Mouse (Mus musculus): Measurements from ENCODE around the gene Atp8b5.

Gene Atp8b5

DNA sequence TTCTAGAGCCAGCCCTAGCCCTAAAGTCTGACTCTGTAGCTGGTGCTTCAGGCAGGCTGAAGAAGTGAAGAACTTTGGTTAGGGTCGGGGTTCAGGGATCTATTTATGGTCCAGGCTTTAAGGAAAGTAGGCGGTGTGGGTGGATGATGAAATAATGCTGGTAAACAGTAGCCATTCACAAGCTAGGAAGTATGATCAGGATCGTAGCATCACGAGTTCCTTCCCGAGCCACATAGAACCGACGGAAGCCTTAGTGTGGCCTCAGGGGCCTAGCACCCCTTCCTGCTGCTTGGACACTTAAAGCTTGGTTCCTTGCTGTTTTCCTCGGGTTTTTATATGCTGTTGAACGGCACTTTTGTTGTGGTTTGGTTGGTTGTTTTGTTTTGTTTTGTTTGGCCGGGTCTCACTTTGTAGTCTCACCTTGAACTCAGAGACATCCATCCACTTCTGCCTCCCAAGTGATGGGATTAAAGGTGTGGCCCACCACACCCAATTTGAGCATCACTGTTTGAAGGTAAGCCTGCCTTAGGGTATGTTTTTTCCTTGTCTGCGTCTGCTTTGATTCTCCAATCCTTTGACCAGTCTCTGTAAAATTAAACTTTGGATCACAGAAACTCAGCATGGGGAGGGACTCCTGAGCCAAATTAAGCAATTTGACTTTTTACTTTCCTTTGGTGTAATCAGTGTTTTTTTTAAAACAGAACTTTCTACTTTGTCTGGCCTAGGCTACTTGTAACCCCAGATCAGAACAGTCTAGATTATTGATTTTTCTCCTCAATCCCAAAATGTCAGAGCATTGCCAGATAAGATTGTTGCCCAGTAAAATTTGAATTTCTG lies 116.5 kb downstream of the Atp8b5 start:
- DNase-seq (ENCODE audit: low spot score in 2 of 2): no peak

DNA sequence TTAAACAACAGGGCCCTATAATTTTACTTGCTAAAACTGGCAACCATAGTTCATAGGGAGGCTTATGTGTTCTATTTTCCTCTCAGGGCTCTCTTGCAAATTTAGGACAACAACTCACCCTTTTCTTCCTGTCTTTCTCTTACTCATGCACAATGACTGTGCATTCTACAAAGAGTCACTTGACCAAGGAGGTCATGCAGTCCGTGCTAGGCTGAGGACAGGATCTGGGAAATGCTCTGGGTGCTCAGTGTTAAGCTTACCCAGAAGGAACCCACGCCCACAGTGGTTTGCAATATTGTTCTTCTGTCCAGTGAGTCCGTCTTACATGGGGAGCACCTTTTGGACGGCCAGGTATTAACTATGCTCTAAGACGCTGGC lies 117.1 kb downstream of the Atp8b5 start:
- no peak for DNase-seq (ENCODE audit: low spot score in 2 of 2)

DNA sequence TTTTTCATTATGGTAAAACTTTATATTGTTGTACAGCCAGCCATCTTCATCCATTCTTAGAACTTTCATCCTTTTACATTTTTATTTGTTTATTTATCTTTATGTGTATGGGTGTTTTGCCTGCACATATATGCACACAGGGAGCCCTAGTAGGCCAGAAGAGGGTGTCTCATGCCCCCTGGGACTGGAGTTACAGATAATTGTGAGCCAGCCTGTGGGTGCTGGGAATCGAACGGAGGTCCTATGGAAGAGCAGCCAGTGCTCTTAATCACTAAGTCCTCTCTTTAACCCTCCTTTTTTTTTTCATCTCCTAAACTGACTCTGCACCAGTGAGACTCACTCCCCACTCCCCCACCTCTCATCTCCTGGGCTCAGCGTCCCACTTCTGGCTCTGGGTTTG lies 117.6 kb downstream of the Atp8b5 start:
- no peak for DNase-seq (ENCODE audit: low spot score in 2 of 2)

DNA sequence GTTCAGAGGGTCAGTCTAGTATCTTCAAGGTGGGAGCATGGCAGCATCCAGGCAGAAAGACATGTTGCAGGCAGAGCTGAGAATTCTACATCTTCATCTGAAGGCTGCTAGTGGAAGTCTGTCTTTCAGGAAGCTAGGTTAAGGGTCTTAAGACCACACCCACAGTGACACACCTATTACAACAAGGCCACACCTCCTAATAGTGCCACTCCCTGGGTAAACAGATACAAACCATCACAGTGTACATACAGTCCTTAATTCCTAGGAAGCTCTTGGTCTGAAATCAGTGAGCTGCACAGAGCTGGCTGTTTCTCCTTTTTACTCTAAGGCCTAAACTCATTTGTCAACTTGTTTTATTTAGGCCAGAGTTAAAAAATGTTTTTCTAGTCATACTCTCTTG lies 120.0 kb downstream of the Atp8b5 start:
- DNase-seq (ENCODE audit: low spot score in 2 of 2): no peak

- DNase-seq (ENCODE audit: low spot score in 2 of 2): no peak
Measured at GRCm38 (mm10) chr4:43389390-43389789, 122.4 kb downstream of the Atp8b5 start.

- DNase-seq (ENCODE audit: low spot score in 2 of 2): no peak
Measured at GRCm38 (mm10) chr4:43389845-43390440, 123.0 kb downstream of the Atp8b5 start.

DNA sequence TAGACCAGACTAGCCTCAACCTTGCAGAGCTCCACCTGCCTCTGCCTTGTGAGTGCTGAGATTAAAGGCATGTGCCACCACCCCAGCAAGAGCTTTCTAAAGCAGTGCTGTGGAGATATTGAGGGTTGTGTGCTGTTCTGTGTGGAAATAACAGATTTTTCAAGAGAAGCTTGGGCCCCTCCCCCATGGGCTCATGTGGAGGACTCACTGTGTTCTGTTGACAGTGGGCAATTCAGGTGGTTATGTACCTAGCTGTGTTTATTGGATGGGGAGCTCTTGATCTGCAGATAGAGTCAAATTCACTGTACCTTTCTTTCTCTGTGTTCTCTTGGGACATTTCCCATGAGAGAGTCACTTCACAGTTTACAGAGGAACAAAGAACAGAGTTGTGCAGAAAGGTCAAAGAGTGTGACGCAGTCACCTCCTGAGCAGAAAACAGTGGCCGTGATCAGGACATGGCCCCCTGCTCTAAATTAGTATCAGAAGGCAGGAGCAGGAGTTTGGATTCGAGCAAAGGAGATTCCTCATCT lies 124.6 kb downstream of the Atp8b5 start:
- no peak for DNase-seq (ENCODE audit: low spot score in 2 of 2)

DNA sequence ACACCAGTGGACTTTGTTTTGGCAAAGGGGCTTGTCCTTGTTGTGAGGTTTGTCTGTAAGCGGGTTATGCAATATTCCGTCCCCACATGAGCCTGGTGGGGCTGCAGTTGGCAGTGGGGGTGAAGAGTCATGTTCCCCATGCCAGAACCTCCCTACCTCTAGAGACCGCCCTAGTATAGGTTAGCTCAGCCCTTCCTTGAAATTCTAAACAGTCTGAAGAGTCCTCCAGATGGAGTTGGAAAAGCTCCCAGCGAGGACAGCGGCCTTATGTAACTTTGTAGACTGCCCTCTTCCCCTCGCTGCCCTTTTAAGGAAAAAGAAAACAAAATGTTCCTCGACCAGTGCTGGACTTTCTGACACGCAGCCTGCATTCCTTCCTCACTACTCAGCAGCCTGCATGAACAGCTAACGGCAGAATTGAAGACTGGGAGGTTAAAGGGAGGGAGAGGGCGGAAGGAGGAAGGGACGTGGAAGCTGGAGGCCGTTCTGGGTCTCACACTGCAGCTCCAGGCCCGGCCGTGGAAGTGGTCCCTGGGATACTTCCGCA lies 127.5 kb downstream of the Atp8b5 start:
- no peak for DNase-seq (ENCODE audit: low spot score in 2 of 2)

GRCm38 (mm10) chr4:43395147-43395546 lies 128.2 kb downstream of the Atp8b5 start:
- DNase-seq (ENCODE audit: low spot score in 2 of 2): no peak

DNA sequence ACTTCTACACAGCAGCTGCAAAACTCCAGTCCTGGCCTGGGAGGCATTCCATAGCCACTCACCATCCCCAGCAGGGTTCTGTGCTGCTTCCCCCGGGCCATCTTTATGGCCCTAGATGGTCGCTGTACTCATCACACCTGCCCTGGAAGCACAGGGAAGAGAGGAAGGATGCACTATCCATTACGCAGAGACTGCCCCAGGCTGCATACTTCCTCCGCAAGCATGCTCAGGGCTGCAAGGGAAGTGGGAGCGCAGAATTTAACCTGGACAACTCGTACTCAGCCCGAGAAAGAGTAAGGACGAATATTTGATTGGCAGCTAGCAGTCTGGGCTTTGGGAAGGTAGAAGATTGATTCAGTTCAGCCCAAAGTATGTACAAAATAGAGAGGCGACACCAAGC lies 128.9 kb downstream of the Atp8b5 start:
- DNase-seq (ENCODE audit: low spot score in 2 of 2): no peak

DNA sequence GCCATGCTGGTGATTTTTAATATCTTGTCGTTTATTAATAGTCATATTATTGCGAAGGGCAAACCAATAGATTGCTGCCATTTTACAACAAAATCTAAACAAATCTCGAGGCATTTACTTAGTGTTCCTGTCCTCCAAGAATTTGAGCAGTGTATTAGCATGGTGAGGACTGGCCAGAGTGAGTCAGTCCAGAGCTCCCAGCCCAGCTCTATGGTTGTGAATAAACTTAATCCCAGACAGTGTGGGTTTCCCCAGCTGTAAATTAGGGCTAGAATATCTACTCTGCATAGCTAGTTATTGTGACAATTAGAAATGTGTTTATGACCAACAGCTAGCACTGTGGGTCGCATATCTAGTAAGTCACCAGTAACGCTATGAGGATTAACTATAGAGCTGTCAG lies 129.4 kb downstream of the Atp8b5 start:
- no peak for DNase-seq (ENCODE audit: low spot score in 2 of 2)

- DNase-seq (ENCODE audit: low spot score in 2 of 2): no peak
Measured at GRCm38 (mm10) chr4:43398014-43398413, 131.1 kb downstream of the Atp8b5 start.

DNA sequence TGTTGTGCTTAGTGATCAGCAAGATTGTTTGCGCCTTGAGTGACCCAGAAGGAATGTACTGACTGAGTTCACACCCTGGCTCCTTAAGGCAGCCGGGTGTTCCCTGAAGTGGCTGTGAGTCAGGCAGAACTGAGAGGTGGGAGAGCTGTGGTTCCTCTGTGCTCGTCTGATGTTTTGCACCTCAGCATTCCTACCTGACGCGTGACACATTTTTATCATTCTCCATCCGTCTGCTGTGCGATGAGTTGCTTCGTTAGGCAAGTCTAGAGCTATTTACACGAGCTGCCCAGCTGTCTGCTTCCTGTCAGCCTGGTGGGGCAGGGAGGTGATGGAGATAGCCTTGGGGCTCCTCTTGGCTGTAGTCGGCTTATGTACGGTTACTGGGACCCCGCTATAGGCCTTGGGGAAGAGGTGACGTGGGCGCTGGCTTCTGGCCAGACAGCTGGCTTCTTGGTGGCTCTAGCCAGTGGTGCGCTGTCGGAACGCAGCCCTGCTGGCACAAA lies 131.9 kb downstream of the Atp8b5 start:
- peak in 1 of 2 experiments; percentile 53 for DNase-seq (ENCODE audit: low spot score in 2 of 2)

DNA sequence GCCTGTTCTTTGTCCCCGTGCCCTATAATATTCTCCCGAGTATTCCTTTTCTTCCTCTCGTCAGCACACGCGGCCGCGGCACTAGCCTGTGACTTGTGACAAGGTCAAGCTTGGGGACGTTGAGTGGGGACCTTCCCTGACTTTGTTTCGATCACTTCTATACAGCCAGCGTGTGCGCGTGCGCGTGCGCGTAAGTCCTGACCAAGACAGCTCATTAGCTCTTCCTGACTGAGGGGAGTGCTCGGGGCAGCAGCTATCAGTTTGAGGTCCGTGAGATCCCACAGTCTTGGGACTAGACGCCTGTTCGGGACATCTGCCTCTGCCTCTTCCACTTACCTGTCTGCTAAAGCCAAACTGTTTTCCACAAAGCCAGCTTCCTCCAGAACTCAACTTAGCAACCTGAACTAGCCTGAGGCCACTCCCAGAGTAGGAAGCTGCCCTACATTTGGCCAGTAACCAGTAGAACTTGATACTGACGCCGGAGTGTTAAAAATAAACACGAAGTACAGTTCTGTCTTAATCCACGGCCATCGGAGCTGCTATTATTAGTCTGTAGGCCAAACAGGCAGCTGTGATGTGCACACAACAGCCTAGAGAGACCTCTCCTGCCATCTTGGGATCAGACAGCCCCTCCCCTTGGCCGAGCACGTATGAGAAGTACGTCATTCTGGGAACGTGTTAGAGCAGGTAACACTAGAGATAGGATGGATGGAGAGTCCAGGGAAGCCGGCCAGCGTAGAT lies 132.6 kb downstream of the Atp8b5 start:
- no peak for DNase-seq (ENCODE audit: low spot score in 2 of 2)

GRCm38 (mm10) chr4:43400976-43401375 lies 134.0 kb downstream of the Atp8b5 start:
- DNase-seq (ENCODE audit: low spot score in 2 of 2): no peak

DNA sequence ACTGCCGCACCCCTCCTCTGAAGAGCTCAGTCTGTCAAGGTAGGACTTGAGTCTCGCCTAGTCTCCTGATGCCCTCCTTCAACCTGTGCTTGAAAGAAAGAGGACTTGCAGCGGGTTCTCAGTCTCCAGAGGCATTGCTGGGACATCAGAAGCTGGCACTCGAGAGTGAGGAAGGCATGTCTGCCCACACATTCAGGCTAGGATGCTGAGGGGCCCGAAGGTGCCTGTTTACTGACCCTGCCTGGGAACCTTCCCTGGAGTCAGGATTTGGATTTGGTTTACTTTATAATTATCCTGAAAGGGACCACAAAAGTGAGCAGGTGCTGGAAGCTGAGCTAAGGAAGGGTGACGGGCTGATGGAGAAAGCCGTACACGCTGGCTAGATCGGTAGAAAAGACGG lies 134.5 kb downstream of the Atp8b5 start:
- DNase-seq (ENCODE audit: low spot score in 2 of 2): no peak

DNA sequence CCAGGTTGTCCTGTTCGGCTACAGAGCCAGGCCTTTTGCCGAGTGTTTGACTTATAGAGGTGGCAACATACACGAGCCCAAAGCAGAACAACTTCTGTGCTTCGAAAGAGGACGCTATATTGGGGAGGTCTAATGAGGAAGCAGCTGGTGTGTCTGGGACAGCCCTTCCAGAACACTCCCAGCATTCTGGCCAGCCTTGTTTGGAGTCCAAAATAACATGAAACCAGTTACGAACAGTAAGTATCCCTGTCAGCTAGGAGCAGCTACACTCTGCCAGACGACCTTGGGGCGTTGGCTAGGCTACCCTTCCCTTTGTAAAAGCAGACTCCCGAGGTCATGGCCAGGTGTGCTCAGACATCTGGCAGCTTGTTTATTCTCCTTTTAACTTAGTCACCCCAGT lies 135.3 kb downstream of the Atp8b5 start:
- no peak for DNase-seq (ENCODE audit: low spot score in 2 of 2)

GRCm38 (mm10) chr4:43404697-43405096 lies 137.7 kb downstream of the Atp8b5 start:
- DNase-seq (ENCODE audit: low spot score in 2 of 2): no peak

- peak in 1 of 2 experiments; percentile 65 for DNase-seq (ENCODE audit: low spot score in 2 of 2)
Measured at GRCm38 (mm10) chr4:43406162-43406971, 139.4 kb downstream of the Atp8b5 start.

- DNase-seq (ENCODE audit: low spot score in 2 of 2): no peak
Measured at GRCm38 (mm10) chr4:43407071-43407920, 140.3 kb downstream of the Atp8b5 start.
